Mouse (Mus musculus) E14TG2a.4 (cell line): ENCODE data around the gene Ttc30b.

ENCODE experiments used
- CTCF ChIP-seq: conservative IDR thresholded peaks from 2 replicates; pipeline ENCODE4 v1.5.1; 2014; ENCODE audit warnings: low read length
- NANOG ChIP-seq: IDR thresholded peaks from 2 replicates; pipeline ENCODE4 v1.6.1; 2014; ENCODE audit warnings: borderline replicate concordance, low read length, mixed read lengths

DNA sequence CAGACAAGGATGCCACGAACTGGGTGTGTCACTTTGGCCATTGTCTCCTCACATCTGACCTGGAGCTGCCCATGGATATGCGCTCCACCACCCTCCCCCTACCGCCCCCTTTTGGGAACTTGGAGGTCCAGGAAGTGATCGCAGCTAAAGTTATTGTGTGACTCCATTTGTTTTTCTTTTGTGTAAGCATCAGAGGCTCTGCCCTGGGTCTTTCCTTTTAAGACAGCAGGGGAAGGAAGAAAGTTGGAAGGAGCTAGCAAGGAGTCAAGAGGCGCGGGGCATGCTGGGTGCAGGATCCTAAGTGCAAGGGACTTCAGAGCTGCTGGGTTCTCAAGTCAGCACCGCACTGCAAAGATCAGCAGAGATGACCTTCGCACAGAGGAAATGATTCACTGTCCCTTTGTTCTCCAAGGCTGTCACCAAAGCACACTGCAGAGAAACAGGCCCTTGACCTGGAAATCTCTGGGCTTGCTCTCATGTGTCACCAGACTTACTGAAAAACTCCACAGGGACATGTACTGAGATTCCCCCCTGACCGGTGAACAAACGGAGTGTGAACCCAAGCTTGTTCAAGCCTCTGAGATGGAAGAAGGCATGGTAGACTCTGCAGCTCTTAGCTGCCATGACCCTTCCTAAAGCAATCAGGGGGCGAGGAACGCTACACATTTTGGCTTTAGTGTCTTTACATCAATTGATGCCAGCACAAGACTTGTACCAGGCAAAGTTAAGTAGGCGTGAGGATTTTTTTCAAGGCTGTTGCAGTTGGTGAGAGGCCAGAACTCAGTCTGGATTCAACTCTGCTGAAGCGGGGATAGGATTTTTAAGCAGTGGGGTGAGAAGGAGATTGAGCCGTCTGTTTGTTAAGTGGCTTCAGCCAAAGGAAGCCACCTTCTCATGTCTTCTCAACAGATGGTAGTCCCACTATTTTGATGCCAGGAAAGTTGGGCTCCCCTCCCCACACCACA, 22.3 kb upstream of the Ttc30b start:
- no peak for TF ChIP-seq CTCF
- TF ChIP-seq NANOG = no peak; the same call in 1 of the 2 replicates
